Mouse (Mus musculus) bone marrow, adult 2 months (tissue): ENCODE measurements around the gene Ager.

Experiments used
- CTCF ChIP-seq: fragments of 200-500 bp; IDR thresholded peaks from 2 replicates; pipeline ENCODE4 v1.5.1; 2011; ENCODE audit warnings: low read length, control low read depth; ENCODE audit not compliant: control insufficient read depth, insufficient read depth
- POLR2A ChIP-seq: fragments of 200-500 bp; IDR thresholded peaks from 2 replicates; pipeline ENCODE4 v1.6.1; 2011; ENCODE audit warnings: low read depth, mild to moderate bottlenecking, control low read depth, low read length, borderline replicate concordance; ENCODE audit not compliant: control insufficient read depth

GRCm38 (mm10) chr17:34618999-34619398 lies 21.3 kb downstream of the Ager start:
- peak; percentile 75 for TF ChIP-seq CTCF
- no peak for TF ChIP-seq POLR2A
